Mouse (Mus musculus) limb, embryonic 12.5 days (tissue): ENCODE results near the gene Map3k15. TPM values are rescaled to one million over a fixed set of nuclear protein-coding genes. Genes with fewer than 3 reads are reported as not detected.
A peak's percentile ranks its signal among the peaks of the same experiment; 100 is the strongest.

Experiments used
- ATAC-seq: fragments of 200-750 bp; cut with Nextera tagmentation; 2 replicates; pipeline ENCODE4 v1.8.0; 2017; ENCODE audit warnings: low read depth, moderate TSS enrichment; ENCODE audit not compliant: insufficient number of reproducible peaks, insufficient read depth, low FRiP score, low TSS enrichment
- H3K27ac ChIP-seq: fragments of 300-500 bp; sonication (generic); 2 replicates; pipeline ENCODE4 v1.5.1; 2016; ENCODE audit warnings: mild to moderate bottlenecking, moderate library complexity
- H3K27me3 ChIP-seq: fragments of 300-500 bp; sonication (generic); 2 replicates; pipeline ENCODE4 v1.6.1; 2016; ENCODE audit warnings: mild to moderate bottlenecking, moderate library complexity
- H3K36me3 ChIP-seq: fragments of 300-500 bp; sonication (generic); 2 replicates; pipeline ENCODE4 v1.6.1; 2016; ENCODE audit warnings: mild to moderate bottlenecking, moderate library complexity
- H3K4me1 ChIP-seq: fragments of 300-500 bp; sonication (generic); replicated peaks from 2 replicates; pipeline ENCODE4 v1.6.1; 2016
- H3K4me2 ChIP-seq: fragments of 300-500 bp; sonication (generic); 2 replicates; pipeline ENCODE4 v1.6.1; 2016; ENCODE audit warnings: mild to moderate bottlenecking, moderate library complexity
- H3K4me3 ChIP-seq: fragments of 300-500 bp; sonication (generic); replicated peaks from 2 replicates; pipeline ENCODE4 v1.5.1; 2016; ENCODE audit warnings: mild to moderate bottlenecking
- H3K9ac ChIP-seq: fragments of 300-500 bp; sonication (generic); replicated peaks from 2 replicates; pipeline ENCODE4 v1.6.1; 2016; ENCODE audit warnings: mild to moderate bottlenecking, moderate library complexity
- H3K9me3 ChIP-seq: fragments of 300-500 bp; sonication (generic); 2 replicates; pipeline ENCODE4 v1.6.1; 2016; ENCODE audit warnings: mild to moderate bottlenecking, moderate library complexity
- WGBS: fragments of 180-500 bp; shearing (Covaris S2); methylation state at CpG from one replicate; pipeline ENCODE4 v1.1.7; 2016; 5-methylcytosine and 5-hydroxymethylcytosine counted together
- polyA plus RNA-seq: library from polyadenylated mRNA; unstranded; fragments of >200 nt; fragmentation: Nextera tagmentation; extraction: Ambion mirVana; gene quantifications from 2 replicates; pipeline ENCODE4 v1.2.1, GENCODE M21; 2016

Gene Map3k15
- polyA plus RNA-seq, 1 experiment from 2014 or later: 0.19 TPM

- ATAC-seq: no peak
- Histone ChIP-seq H3K9me3 (no peaks in the 10 kb centered on the region), H3K27me3 (peaks cover 29% of the 10 kb centered on the region), H3K36me3 (no peaks in the 10 kb centered on the region), H3K9ac (no peak overlapping the region), H3K27ac (no peak overlapping the region), H3K4me1 (no peaks in the 10 kb centered on the region), H3K4me2 (no peak overlapping the region), H3K4me3 (no peak overlapping the region)
- WGBS: 47% methylated on average over 3 of the region's 3 CpGs
Observed at GRCm38 (mm10) chrX:159971091-159971779, 17.0 kb upstream of the Map3k15 start.

GRCm38 (mm10) chrX:159973730-159974129 is 14.5 kb upstream of the Map3k15 start:
- H3K36me3 ChIP-seq: no peaks in the 10 kb centered on the region
- H3K4me2 ChIP-seq: no peak overlapping the region
- no peaks in the 10 kb centered on the region for H3K4me1 ChIP-seq
- no peak overlapping the region for H3K9ac ChIP-seq
- no peak for ATAC-seq
- peaks cover 26% of the 10 kb centered on the region for H3K27me3 ChIP-seq
- no peak overlapping the region for H3K4me3 ChIP-seq
- no peaks in the 10 kb centered on the region for H3K9me3 ChIP-seq
- WGBS: 26% methylated on average over 5 of the region's 5 CpGs
- H3K27ac ChIP-seq: no peak overlapping the region

- WGBS: 68% methylated on average over 3 of the region's 3 CpGs
- Histone ChIP-seq H3K4me2 (no peak overlapping the region), H3K36me3 (no peaks in the 10 kb centered on the region), H3K9ac (no peak overlapping the region), H3K4me1 (no peaks in the 10 kb centered on the region), H3K27ac (no peak overlapping the region), H3K27me3 (peaks cover 26% of the 10 kb centered on the region), H3K9me3 (no peaks in the 10 kb centered on the region), H3K4me3 (no peak overlapping the region)
- ATAC-seq: no peak
Observed at GRCm38 (mm10) chrX:159976243-159976642, 12.0 kb upstream of the Map3k15 start.

GRCm38 (mm10) chrX:159995808-159996207 is 7.6 kb downstream of the Map3k15 start:
- Histone ChIP-seq H3K27me3 (peaks cover 9% of the 10 kb centered on the region), H3K9me3 (no peaks in the 10 kb centered on the region), H3K9ac (no peak overlapping the region), H3K27ac (no peak overlapping the region), H3K4me3 (no peak overlapping the region), H3K4me1 (no peaks in the 10 kb centered on the region), H3K36me3 (no peaks in the 10 kb centered on the region), H3K4me2 (no peak overlapping the region)
- ATAC-seq: no peak
- WGBS: 91% methylated on average over 6 of the region's 6 CpGs

- 81% methylated on average over 1 of the region's 1 CpGs for WGBS
- H3K27ac ChIP-seq: no peak overlapping the region
- H3K4me2 ChIP-seq: no peak overlapping the region
- ATAC-seq: no peak
- H3K4me1 ChIP-seq: no peaks in the 10 kb centered on the region
- H3K9me3 ChIP-seq: no peaks in the 10 kb centered on the region
- H3K27me3 ChIP-seq: peaks cover 6% of the 10 kb centered on the region; the same call in 1 of the 2 replicates
- H3K9ac ChIP-seq: no peak overlapping the region
- H3K36me3 ChIP-seq: no peaks in the 10 kb centered on the region
- no peak overlapping the region for H3K4me3 ChIP-seq
Observed at GRCm38 (mm10) chrX:160053306-160053705, 65.1 kb downstream of the Map3k15 start.

- no peaks in the 10 kb centered on the region for H3K36me3 ChIP-seq
- H3K9ac ChIP-seq: no peak overlapping the region
- H3K9me3 ChIP-seq: no peaks in the 10 kb centered on the region
- no peak overlapping the region for H3K27ac ChIP-seq
- ATAC-seq: no peak
- H3K4me2 ChIP-seq: no peak overlapping the region
- WGBS: 82% methylated on average over 5 of the region's 5 CpGs
- no peaks in the 10 kb centered on the region for H3K4me1 ChIP-seq
- H3K27me3 ChIP-seq: peaks cover 4% of the 10 kb centered on the region; the same call in 1 of the 2 replicates
- H3K4me3 ChIP-seq: no peak overlapping the region
Observed at GRCm38 (mm10) chrX:160054643-160055042, 66.4 kb downstream of the Map3k15 start.

GRCm38 (mm10) chrX:160091973-160092372 is 103.7 kb downstream of the Map3k15 start:
- H3K4me3 ChIP-seq: no peak overlapping the region
- H3K27ac ChIP-seq: no peak overlapping the region
- H3K9me3 ChIP-seq: no peaks in the 10 kb centered on the region
- H3K36me3 ChIP-seq: no peaks in the 10 kb centered on the region
- no peaks in the 10 kb centered on the region for H3K4me1 ChIP-seq
- H3K4me2 ChIP-seq: no peak overlapping the region
- H3K9ac ChIP-seq: no peak overlapping the region
- no peak for ATAC-seq
- H3K27me3 ChIP-seq: no peaks in the 10 kb centered on the region
- 71% methylated on average over 1 of the region's 1 CpGs for WGBS

GRCm38 (mm10) chrX:160107817-160108216 is 119.6 kb downstream of the Map3k15 start:
- 71% methylated on average over 4 of the region's 4 CpGs for WGBS
- Histone ChIP-seq H3K9me3 (no peaks in the 10 kb centered on the region), H3K4me1 (no peaks in the 10 kb centered on the region), H3K36me3 (no peaks in the 10 kb centered on the region), H3K27me3 (peaks cover 24% of the 10 kb centered on the region), H3K27ac (no peak overlapping the region), H3K4me3 (no peak overlapping the region), H3K4me2 (no peak overlapping the region), H3K9ac (no peak overlapping the region)
- ATAC-seq: no peak

GRCm38 (mm10) chrX:160113777-160114176 is 125.5 kb downstream of the Map3k15 start:
- Histone ChIP-seq H3K36me3 (no peaks in the 10 kb centered on the region), H3K9ac (no peak overlapping the region), H3K4me1 (no peaks in the 10 kb centered on the region), H3K4me3 (no peak overlapping the region), H3K27me3 (peaks cover 14% of the 10 kb centered on the region), H3K4me2 (no peak overlapping the region), H3K27ac (no peak overlapping the region), H3K9me3 (no peaks in the 10 kb centered on the region)
- ATAC-seq: no peak
- 88% methylated on average over 1 of the region's 1 CpGs for WGBS

GRCm38 (mm10) chrX:160116074-160116473 is 127.8 kb downstream of the Map3k15 start:
- Histone ChIP-seq H3K4me3 (no peak overlapping the region), H3K9ac (no peak overlapping the region), H3K4me2 (no peak overlapping the region), H3K4me1 (no peaks in the 10 kb centered on the region), H3K9me3 (no peaks in the 10 kb centered on the region), H3K27me3 (peaks cover 16% of the 10 kb centered on the region), H3K27ac (no peak overlapping the region), H3K36me3 (peaks cover 11% of the 10 kb centered on the region; the same call in 1 of the 2 replicates)
- ATAC-seq: no peak

- 82% methylated on average over 3 of the region's 3 CpGs for WGBS
- H3K27me3 ChIP-seq: peaks cover 16% of the 10 kb centered on the region
- H3K4me3 ChIP-seq: no peak overlapping the region
- peak; percentile 42; the same call in 1 of the 2 replicates for ATAC-seq
- no peak overlapping the region for H3K9ac ChIP-seq
- no peak overlapping the region for H3K4me2 ChIP-seq
- H3K27ac ChIP-seq: no peak overlapping the region
- H3K9me3 ChIP-seq: no peaks in the 10 kb centered on the region
- no peaks in the 10 kb centered on the region for H3K4me1 ChIP-seq
- peaks cover 11% of the 10 kb centered on the region; the same call in 1 of the 2 replicates for H3K36me3 ChIP-seq
Observed at GRCm38 (mm10) chrX:160116658-160117057, 128.4 kb downstream of the Map3k15 start.
